Mouse (Mus musculus) embryo, embryonic 9.5 days (tissue): ENCODE measurements around the gene Kdf1.

Experiments used
- DNase-seq: peaks from one replicate; pipeline ENCODE4 v3.0.0-alpha.2; 2017; ENCODE audit errors: extremely low spot score

Gene Kdf1

DNA sequence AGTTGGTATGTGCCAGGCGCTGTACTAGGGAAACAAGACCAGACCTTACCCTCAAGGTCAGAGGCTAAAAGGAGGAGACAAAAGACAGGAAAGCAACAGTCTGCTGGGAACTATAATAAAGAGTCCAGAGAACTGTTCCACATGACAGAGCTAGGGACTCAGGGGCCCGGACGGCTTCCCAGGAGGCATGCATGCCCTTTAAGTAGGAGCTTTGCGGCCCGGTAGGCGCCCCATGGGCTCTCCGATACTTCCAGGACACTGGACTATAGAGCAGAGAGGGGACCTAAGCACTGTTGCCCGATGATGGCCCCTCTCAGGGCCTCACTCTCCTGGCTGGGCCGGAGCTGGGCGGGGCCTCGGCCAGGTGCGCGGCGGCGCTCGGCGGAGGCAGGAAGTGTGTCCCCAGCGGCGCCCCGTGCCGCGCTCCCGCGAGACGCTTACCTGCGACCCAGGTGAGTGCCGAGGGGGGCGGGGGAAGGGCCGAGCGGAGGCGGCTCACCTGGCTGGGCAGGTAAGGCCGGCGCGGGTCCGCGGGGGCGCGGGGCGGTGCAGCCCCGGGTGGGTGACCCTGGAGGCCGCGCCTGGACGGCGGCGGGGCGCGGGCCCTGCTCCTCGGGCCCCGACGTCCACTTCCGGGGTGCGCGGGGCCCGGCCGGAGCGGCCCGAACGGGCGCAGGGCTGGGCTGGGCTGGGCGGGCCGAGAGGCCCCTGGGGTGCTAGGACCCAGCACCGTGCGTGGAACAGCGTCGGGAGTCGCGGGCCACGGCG, at the start of gene Kdf1:
Kdf1 (plus strand) TSS at position 363 of the 768 bp plus-strand sequence.
- no peak for DNase-seq

DNA sequence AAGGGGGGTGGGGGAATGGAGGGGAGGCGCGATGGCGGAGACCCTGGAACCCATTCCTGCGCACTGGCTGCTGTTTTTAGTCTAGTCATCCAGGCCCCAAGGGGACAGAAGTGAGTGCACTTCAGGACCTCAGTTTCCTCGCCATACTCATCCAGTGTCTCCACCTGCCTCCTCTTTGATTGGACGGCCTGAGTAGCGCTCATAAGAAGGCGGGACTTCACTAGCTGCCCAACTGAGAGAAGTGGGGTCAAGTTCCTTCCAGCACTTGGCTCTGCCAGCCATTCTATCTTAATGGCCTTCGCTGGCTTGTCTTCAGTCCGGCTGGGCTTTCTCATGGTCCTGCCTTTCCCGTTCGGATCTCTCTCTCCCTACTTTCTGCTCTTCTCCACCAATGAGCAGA, 49.6 kb upstream of the Kdf1 start:
- peak; percentile 22 for DNase-seq

- no peak for DNase-seq
Observed at GRCm38 (mm10) chr4:133471135-133471821, 47.5 kb upstream of the Kdf1 start.

DNA sequence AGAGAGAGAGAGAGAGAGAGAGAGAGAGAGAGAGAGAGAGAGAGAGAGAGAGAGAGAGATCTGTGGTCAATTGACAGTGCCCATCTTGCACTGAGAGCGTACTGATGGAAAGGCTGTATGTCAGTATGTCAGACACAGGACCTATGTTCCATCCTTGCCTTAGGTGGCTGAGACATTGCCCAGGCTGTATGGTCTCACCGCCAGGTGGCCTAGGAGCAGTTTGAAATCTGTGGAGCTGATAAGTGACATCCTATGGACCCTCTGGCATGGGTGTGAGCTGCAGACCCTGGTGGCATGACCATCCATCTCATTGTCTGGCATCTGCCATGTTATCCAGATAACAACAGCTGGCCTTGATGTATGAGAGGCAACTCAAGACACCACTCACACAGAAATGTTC, 44.9 kb upstream of the Kdf1 start:
- DNase-seq: no peak

DNA sequence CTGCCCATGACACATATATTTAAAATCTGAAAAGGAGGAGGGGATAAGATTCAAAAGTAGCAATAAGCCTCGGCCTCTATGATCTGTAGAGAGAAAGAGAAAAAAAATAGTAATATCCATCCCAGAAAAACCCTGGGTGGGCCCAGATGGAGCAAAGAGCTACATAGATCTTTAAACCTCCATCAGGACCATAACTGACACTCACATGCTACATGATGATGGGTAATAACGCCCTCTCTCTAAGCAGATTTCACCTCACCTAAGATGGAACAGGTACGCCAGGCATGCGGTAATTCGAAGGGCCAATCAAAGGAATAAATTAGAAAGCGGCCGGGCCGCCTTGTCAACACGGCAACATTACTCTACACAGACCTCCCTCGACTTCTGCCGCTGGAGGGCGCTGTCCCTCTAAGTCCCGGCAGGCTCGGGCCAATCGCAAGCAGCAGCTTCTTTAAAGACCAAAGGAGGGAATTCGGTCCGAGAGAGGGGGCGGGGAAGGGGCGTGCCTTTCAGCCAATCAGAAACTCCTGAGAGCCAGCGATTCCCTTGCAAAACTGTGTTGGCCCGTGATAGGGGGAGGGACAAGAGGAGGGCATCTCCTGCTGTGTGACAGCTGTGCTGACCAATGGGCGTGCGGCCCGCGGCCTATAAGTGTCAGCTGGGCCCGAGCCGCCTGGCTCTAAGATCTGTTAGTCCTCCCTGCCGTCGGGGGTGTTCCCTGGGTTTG, 39.1 kb upstream of the Kdf1 start, which contains the start of gene Tent5b:
Tent5b (plus strand) TSS at position 675 of the 727 bp plus-strand sequence.
- DNase-seq: peak; percentile 99

DNA sequence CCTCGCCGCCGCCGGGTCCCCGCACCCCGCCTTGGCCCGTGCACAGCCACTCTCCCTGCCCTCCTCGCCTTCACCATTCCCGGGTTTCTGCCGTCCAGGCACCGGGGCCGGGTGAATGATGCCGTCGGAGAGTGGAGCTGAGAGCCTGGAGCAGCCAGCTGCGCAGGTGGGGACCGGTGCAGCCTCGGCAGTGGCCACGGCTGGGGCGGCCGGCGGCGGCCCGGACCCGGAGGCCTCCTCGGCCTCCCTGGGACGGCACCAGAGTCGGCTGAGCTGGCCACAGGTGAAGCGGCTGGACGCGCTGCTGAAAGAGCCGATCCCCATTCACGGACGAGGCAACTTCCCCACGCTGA, 38.6 kb upstream of the Kdf1 start:
- no peak for DNase-seq

- no peak for DNase-seq
Observed at GRCm38 (mm10) chr4:133480754-133481153, 38.0 kb upstream of the Kdf1 start.

GRCm38 (mm10) chr4:133481488-133481887, 37.3 kb upstream of the Kdf1 start:
- no peak for DNase-seq

GRCm38 (mm10) chr4:133482479-133482878, 36.3 kb upstream of the Kdf1 start:
- no peak for DNase-seq

- DNase-seq: peak; percentile 45
Observed at GRCm38 (mm10) chr4:133484266-133485025, 34.3 kb upstream of the Kdf1 start.

- DNase-seq: no peak
Observed at GRCm38 (mm10) chr4:133485691-133486425, 32.9 kb upstream of the Kdf1 start.

DNA sequence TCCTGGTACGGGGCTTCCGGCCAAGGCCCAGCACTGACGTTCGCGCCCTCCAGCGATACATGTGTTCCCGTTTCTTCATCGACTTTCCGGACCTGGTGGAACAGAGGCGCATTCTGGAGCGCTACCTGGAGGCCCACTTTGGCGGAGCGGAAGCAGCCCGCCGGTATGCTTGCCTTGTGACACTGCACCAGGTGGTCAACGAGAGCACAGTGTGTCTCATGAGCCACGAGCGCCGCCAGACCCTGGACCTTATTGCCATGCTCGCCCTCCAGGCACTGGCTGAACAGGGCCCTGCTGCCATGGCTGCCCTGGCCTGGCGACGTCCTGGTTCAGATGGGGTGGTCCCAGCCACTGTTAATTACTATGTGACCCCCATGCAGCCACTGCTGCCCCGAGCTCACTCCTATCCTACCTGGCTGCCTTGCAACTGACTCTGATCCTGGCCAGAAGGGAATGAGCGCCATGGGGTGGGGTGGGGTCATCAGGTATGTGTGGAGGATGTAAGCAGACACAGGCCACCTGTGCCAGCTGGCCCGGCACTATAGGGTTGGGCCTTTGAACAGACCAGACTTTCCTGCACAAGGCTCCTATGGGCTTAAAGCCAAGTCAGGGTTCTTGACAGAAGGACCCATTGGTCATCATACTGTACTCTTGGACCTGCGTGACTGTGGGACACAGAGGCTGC, 31.9 kb upstream of the Kdf1 start:
- DNase-seq: no peak

DNA sequence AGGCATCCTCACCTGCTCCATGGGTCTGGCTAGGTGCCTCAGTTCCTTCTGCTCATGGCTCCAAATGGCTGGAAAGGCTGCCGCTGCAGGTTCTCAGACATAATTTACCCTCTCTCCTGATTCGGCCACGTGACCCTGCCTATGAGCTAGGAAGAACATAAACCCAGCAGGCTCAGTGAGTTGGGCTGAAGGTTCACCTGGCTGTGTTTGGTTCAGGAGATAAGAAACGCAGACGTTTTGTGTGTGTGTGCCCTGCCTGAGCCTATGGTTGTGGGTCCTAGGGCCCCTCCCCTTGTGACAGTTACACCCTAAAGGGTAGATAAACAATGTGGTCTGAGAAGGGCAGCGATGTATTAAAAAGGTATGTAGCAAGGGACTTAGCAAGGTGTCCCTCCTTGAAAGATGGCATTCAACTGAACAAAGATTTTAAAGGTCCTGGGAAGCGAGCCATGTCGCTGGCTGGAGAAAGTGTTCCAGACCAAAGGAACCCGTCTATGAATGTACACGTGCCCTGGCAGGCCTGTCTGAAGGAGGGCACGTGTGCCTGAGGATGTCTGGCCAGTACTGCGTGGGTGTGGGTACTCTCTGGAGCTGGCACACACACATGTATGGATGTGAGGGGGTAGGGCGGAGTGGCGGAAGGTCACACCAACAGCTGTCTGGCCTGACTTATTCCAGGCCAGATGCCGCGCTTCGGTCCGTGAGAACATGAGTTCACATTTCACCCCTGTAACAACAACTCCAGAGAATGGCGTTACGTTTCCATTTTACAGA, 30.0 kb upstream of the Kdf1 start:
- DNase-seq: no peak

DNA sequence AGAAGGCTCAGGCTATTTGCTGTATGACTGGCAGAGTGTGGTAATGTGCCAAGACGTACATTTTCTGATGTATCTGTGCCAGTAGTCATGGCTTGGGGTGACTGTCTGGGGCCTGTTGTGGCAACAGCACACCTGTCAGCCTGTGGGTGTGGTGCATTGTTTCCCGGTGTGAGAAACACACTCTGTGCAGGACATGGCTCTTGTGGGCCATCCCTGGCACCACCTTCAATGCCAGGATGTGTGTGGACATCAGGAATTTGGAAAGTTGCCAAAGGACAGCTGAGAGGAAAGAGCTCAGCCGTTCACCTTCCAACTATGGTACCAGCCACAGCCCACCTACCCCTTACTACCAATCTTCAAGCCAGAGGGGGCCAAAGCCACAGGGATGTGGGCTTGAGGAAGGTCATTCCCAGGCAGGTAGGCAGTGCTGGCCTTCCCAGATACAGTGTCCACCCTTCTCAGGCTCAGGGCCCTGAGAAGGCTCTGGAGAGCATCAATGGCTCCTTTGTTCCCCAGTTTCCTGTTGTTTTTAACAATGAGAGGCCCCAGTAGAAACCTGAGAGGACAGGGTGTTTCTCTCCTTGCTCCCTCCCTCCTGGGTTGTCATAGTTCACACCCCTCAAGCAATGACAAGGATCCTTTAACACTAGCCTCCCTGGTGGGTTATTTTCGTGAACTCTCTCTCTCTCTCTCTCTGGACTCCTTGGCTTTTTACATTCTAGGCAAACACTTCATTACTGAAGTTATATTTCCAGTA, 29.1 kb upstream of the Kdf1 start:
- no peak for DNase-seq

DNA sequence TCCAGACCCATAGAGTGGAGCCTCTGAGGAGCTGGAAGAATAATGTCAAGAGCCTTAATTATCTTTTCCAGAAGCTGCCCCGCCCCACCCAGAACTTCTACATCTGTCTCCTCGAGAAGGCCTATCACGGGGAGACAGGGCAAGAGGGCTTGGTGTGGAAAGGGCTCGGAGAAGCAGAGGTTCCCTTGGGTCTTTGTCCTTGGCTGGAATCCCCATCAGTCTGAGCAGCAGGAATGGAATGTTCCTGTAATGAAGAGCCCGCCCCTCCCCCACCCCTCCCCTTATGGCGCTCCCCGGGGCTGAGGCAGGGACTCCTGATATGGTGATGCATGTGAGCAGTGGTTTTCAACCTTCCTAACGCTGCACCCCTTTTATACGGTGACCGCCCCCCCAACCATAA, 27.0 kb upstream of the Kdf1 start:
- DNase-seq: peak; percentile 28

GRCm38 (mm10) chr4:133493895-133494294, 24.9 kb upstream of the Kdf1 start:
- no peak for DNase-seq

- DNase-seq: peak; percentile 87
Observed at GRCm38 (mm10) chr4:133494432-133494831, 24.3 kb upstream of the Kdf1 start.

GRCm38 (mm10) chr4:133494867-133495266, 23.9 kb upstream of the Kdf1 start:
- DNase-seq: no peak

DNA sequence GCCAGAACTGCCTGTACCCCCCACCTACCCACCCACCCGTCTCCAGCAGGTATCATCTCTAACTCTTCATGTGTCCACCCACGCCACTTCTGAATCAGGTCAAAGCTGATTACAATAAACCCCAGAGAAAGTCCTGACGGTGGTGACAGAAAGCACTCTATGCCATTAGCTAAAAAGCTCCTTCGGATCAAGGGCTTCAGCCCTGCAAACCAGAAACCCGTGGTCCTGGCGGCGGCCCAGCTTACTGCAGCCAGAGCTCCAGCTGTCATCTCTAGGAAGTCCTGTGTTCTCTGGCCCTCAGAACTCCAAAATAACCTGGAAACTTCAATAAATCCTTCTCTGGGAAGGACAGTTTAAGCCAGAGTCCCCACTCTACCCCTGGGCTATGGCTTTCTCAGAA, 23.1 kb upstream of the Kdf1 start:
- DNase-seq: no peak
